Mouse (Mus musculus) lung, postnatal 36 days (tissue): ENCODE measurements at regions not wholly inside any gene's neighbourhood (a gene's known extent, or its start where the extent isn't known, plus 50 kb on each side); places are given as distances from the start of the nearest gene placed in this dataset.

Experiments
- DNase-seq: peaks from one replicate; pipeline ENCODE4 v3.0.0; 2022; ENCODE audit warnings: mixed read lengths

- no peak for DNase-seq
Measured at GRCm38 (mm10) chr1:165086131-165086530, 74.4 kb downstream of the Tbx19 start.

GRCm38 (mm10) chr1:165084753-165085152 is 75.8 kb downstream of the Tbx19 start:
- DNase-seq, result no peak

- peak; percentile 37 for DNase-seq
Measured at GRCm38 (mm10) chr1:165084179-165084578, 76.4 kb downstream of the Tbx19 start.

GRCm38 (mm10) chr1:165080351-165080750 is 80.2 kb downstream of the Tbx19 start:
- no peak for DNase-seq

GRCm38 (mm10) chr1:165077313-165077712 is 83.3 kb downstream of the Tbx19 start:
- no peak for DNase-seq

GRCm38 (mm10) chr1:165075301-165076082 is 85.1 kb downstream of the Tbx19 start:
- peak; percentile 16 for DNase-seq

GRCm38 (mm10) chr1:165071831-165072491 is 88.6 kb downstream of the Tbx19 start:
- no peak for DNase-seq

GRCm38 (mm10) chr1:165064981-165065380 is 95.6 kb downstream of the Tbx19 start:
- no peak for DNase-seq

GRCm38 (mm10) chr1:165062813-165063492 is 97.6 kb downstream of the Tbx19 start:
- no peak for DNase-seq

GRCm38 (mm10) chr1:165061420-165061819 is 99.2 kb downstream of the Tbx19 start:
- no peak for DNase-seq

GRCm38 (mm10) chr1:165054245-165054644 is 106.3 kb downstream of the Tbx19 start:
- no peak for DNase-seq

- DNase-seq, result no peak
Measured at GRCm38 (mm10) chr1:165051294-165051693, 109.3 kb downstream of the Tbx19 start.

- DNase-seq, result no peak
Measured at GRCm38 (mm10) chr1:165050176-165050575, 110.4 kb downstream of the Tbx19 start.

GRCm38 (mm10) chr1:165046637-165047036 is 111.3 kb upstream of the Xcl1 start:
- peak; percentile 4 for DNase-seq

GRCm38 (mm10) chr1:165046056-165046455 is 110.7 kb upstream of the Xcl1 start:
- no peak for DNase-seq

GRCm38 (mm10) chr1:165043361-165043760 is 108.0 kb upstream of the Xcl1 start:
- DNase-seq, result no peak

GRCm38 (mm10) chr1:165042105-165042504 is 106.8 kb upstream of the Xcl1 start:
- DNase-seq, result no peak

GRCm38 (mm10) chr1:165036631-165037030 is 101.3 kb upstream of the Xcl1 start:
- no peak for DNase-seq

GRCm38 (mm10) chr1:165035618-165036017 is 100.3 kb upstream of the Xcl1 start:
- peak; percentile 44 for DNase-seq

GRCm38 (mm10) chr1:165020960-165021563 is 85.7 kb upstream of the Xcl1 start:
- no peak for DNase-seq

GRCm38 (mm10) chr1:165018692-165019309 is 83.5 kb upstream of the Xcl1 start:
- DNase-seq, result no peak

- no peak for DNase-seq
Measured at GRCm38 (mm10) chr1:165018236-165018635, 82.9 kb upstream of the Xcl1 start.

- no peak for DNase-seq
Measured at GRCm38 (mm10) chr1:165017793-165018192, 82.5 kb upstream of the Xcl1 start.
